Mouse (Mus musculus): Measurements from ENCODE around the gene Atp2a1.
"Not testable (repeated sequence)": the region's sequence is repeated elsewhere in the genome, so short reads cannot be mapped to it uniquely, and the experiment has no call there.

DNA sequence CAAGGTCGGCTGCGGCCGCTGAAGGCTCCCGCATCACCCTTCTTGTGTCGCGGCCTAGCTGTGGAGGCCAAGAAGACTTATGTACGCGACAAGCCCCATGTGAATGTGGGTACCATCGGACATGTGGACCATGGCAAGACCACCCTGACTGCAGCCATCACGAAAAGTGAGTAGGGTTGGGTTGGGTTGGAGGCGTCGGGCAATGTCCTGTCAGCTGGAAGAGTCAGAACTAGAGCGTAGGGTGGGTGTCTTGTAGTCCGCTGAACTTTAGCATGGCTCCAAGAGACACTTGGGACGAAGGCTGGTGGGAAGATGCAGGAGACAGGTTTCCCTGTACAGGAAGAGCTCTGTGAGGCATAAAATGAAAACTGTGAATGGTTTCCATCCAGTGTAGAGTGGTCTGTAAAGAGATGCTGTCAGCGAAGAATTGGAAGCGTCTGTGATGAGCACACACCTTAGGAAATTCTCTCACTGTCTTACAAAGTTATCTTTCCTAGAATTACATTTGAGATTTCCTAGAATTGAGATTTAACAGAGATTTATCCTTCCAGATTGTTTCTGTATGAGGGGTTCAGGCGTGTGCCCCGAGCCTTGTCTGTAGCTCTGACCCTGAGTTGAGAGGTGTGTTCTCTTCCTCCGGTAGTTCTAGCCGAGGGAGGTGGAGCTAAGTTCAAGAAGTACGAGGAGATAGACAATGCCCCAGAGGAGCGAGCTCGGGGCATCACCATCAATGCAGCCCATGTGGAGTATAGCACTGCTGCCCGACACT, 24.9 kb upstream of the Atp2a1 start:
- TF ChIP-seq GATA1 (IDR thresholded peaks at IDR 0.05; ENCODE audit: borderline replicate concordance, low read length); FLI1 (IDR thresholded peaks at IDR 0.05; ENCODE audit: low read length): not testable (repeated sequence)

Measured in megakaryocyte, embryonic 14.5 days (primary cell).